Mouse (Mus musculus): ENCODE results near the gene Pus7l. TPM values are rescaled to one million over a fixed set of nuclear protein-coding genes. Genes with fewer than 3 reads are reported as not detected.

Gene Pus7l
- polyA plus RNA-seq, 1 experiment from 2014 or later = 8.7 TPM

GRCm38 (mm10) chr15:94535521-94535920 lies 7.8 kb downstream of the Pus7l start:
- Histone ChIP-seq H3K4me1 (no peaks in the 10 kb centered on the region), H3K9ac (no peak overlapping the region), H3K27me3 (no peaks in the 10 kb centered on the region), H3K4me2 (replicated peaks) (no peak overlapping the region), H3K9me3 (no peaks in the 10 kb centered on the region), H3K36me3 (peaks cover 14% of the 10 kb centered on the region), H3K27ac (no peak overlapping the region), H3K4me3 (no peak overlapping the region)
- WGBS = 90% methylated on average over 7 of the region's 7 CpGs
- no peak for ATAC-seq (ENCODE audit: low FRiP score, low read depth)

- Histone ChIP-seq H3K9me3 (no peaks in the 10 kb centered on the region), H3K4me3 (no peak overlapping the region), H3K4me2 (replicated peaks) (no peak overlapping the region), H3K27me3 (no peaks in the 10 kb centered on the region), H3K4me1 (no peaks in the 10 kb centered on the region), H3K36me3 (peaks cover 19% of the 10 kb centered on the region), H3K27ac (no peak overlapping the region), H3K9ac (no peak overlapping the region)
- 86% methylated on average over 6 of the region's 6 CpGs for WGBS
- ATAC-seq (ENCODE audit: low FRiP score, low read depth) = no peak
These were observed 10.4 kb downstream of the Pus7l start for GRCm38 (mm10) chr15:94532956-94533355.

- no peak overlapping the region for H3K4me2 ChIP-seq (replicated peaks)
- WGBS = 90% methylated on average over 5 of the region's 5 CpGs
These were observed 11.0 kb downstream of the Pus7l start for GRCm38 (mm10) chr15:94532306-94532705.

DNA sequence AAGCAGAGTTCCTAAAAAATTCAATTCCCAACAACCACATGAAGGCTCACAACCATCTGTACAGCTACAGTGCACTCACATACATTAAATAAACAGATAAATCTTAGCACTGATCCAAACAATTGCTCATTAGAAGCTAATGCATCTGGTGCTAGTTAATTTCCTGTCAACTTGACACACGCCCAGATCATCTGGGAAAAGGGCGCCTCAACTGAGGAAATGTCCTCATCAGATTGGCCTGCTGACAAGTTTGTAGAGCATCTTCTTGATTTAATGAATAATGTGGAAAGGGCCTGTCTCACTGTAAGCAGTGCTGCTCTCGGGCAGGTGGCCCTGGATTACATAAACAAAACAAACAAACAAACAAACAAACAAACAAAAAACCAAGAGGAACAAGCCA lies 12.8 kb downstream of the Pus7l start:
- no peak overlapping the region for H3K4me3 ChIP-seq
- no peaks in the 10 kb centered on the region for H3K27me3 ChIP-seq
- H3K4me2 ChIP-seq (replicated peaks) = no peak overlapping the region
- H3K9ac ChIP-seq = no peak overlapping the region
- no peak for ATAC-seq (ENCODE audit: low FRiP score, low read depth)
- peaks cover 29% of the 10 kb centered on the region for H3K36me3 ChIP-seq
- H3K9me3 ChIP-seq = no peaks in the 10 kb centered on the region
- 85% methylated on average over 3 of the region's 3 CpGs for WGBS
- no peaks in the 10 kb centered on the region for H3K4me1 ChIP-seq
- H3K27ac ChIP-seq = no peak overlapping the region

More at GRCm38 (mm10) chr15:94532306-94532705, 11.0 kb downstream of the Pus7l start:
- H3K9ac ChIP-seq = no peak overlapping the region
- no peak for ATAC-seq (ENCODE audit: low FRiP score, low read depth)
- H3K27ac ChIP-seq = no peak overlapping the region
- no peak overlapping the region for H3K4me3 ChIP-seq
- peaks cover 25% of the 10 kb centered on the region for H3K36me3 ChIP-seq
- no peaks in the 10 kb centered on the region for H3K9me3 ChIP-seq
- H3K27me3 ChIP-seq = no peaks in the 10 kb centered on the region
- H3K4me1 ChIP-seq = no peaks in the 10 kb centered on the region

- Histone ChIP-seq H3K4me1 (no peaks in the 10 kb centered on the region), H3K9me3 (no peaks in the 10 kb centered on the region), H3K4me3 (no peak overlapping the region), H3K9ac (no peak overlapping the region), H3K36me3 (peaks cover 22% of the 10 kb centered on the region), H3K27ac (no peak overlapping the region), H3K4me2 (replicated peaks) (no peak overlapping the region), H3K27me3 (no peaks in the 10 kb centered on the region)
- 88% methylated on average over 12 of the region's 12 CpGs for WGBS
- ATAC-seq (ENCODE audit: low FRiP score, low read depth) = no peak
These were observed 18.4 kb downstream of the Pus7l start for GRCm38 (mm10) chr15:94524956-94525355.

GRCm38 (mm10) chr15:94523251-94523650 lies 20.1 kb downstream of the Pus7l start:
- WGBS = 86% methylated on average over 28 of the region's 28 CpGs

DNA sequence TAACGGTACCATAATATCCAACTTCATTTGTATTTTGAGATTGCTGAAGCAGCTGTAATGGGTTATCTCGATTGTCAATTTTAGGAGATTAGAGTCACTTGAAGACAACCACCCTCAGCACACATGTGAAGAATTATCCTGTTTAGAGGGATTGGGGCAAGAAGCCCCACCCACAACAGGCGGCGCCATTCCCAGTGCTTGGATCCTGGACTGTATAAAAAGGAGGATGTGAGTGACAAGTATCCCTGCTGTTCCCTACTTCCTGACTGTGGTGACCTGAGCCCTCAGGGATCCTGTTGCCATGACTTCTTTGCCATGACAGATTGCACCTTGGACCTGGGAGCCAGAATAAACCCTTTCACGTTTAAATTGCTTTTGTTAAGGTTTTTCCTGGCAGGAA lies 22.4 kb downstream of the Pus7l start:
- H3K36me3 ChIP-seq = peaks cover 8% of the 10 kb centered on the region
- H3K4me1 ChIP-seq = peaks cover 2% of the 10 kb centered on the region; the same call in 1 of the 2 replicates
- H3K27ac ChIP-seq = no peak overlapping the region
- no peak overlapping the region for H3K9ac ChIP-seq
- no peaks in the 10 kb centered on the region for H3K27me3 ChIP-seq
- H3K9me3 ChIP-seq = no peaks in the 10 kb centered on the region
- ATAC-seq (ENCODE audit: low FRiP score, low read depth) = no peak
- H3K4me3 ChIP-seq = no peak overlapping the region
- H3K4me2 ChIP-seq (replicated peaks) = no peak overlapping the region
- WGBS = 81% methylated on average over 5 of the region's 5 CpGs

More at GRCm38 (mm10) chr15:94523251-94523650, 20.1 kb downstream of the Pus7l start:
- H3K4me1 ChIP-seq = no peaks in the 10 kb centered on the region
- H3K27ac ChIP-seq = no peak overlapping the region
- H3K4me3 ChIP-seq = no peak overlapping the region
- H3K4me2 ChIP-seq (replicated peaks) = no peak overlapping the region
- ATAC-seq (ENCODE audit: low FRiP score, low read depth) = no peak
- no peak overlapping the region for H3K9ac ChIP-seq
- peaks cover 17% of the 10 kb centered on the region for H3K36me3 ChIP-seq
- no peaks in the 10 kb centered on the region for H3K27me3 ChIP-seq
- no peaks in the 10 kb centered on the region for H3K9me3 ChIP-seq

- Histone ChIP-seq H3K4me2 (replicated peaks) (no peak overlapping the region), H3K4me3 (no peak overlapping the region), H3K4me1 (peaks cover 2% of the 10 kb centered on the region; the same call in 1 of the 2 replicates), H3K9me3 (no peaks in the 10 kb centered on the region), H3K36me3 (peaks cover 6% of the 10 kb centered on the region), H3K27me3 (no peaks in the 10 kb centered on the region), H3K27ac (no peak overlapping the region), H3K9ac (no peak overlapping the region)
- ATAC-seq (ENCODE audit: low FRiP score, low read depth) = no peak; the same call in 1 of the 2 replicates
- whole genome bisulfite sequencing = 40% methylated on average over 9 of the region's 9 CpGs
These were observed 23.0 kb downstream of the Pus7l start for GRCm38 (mm10) chr15:94520205-94520900.

DNA sequence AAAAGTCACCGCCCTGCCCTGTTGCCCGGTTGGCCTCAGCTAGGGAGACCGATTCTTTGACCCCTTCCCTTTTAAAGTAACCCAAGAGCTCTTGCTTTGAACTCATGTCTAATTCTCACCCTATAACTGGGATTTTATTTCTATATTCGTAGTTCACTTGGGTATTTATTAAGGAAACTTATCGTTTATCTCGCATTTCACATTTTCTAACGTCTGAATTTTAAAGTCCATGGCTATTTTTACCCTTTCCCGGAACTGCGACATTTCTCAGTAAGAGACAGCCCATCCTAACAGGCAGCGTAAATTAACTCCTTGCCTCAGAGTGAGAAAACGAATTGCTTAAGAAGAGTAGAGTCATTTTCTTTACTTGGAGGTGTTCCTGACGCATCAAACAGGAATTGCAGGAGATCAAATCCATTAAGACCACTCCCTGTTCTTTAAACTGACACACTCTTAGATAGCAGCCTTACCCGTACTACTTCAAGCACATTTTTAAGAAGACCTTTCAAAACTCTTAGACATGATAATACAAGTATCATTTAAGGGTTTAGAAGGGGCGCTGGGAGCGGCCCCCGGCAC lies 25.3 kb downstream of the Pus7l start:
- H3K4me1 ChIP-seq = peaks cover 2% of the 10 kb centered on the region; the same call in 1 of the 2 replicates
- no peak overlapping the region for H3K4me2 ChIP-seq (replicated peaks)
- H3K9me3 ChIP-seq = no peaks in the 10 kb centered on the region
- H3K27ac ChIP-seq = no peak overlapping the region
- H3K27me3 ChIP-seq = no peaks in the 10 kb centered on the region
- no peak for ATAC-seq (ENCODE audit: low FRiP score, low read depth)
- H3K9ac ChIP-seq = no peak overlapping the region
- no peak overlapping the region for H3K4me3 ChIP-seq
- peaks cover 2% of the 10 kb centered on the region for H3K36me3 ChIP-seq
- WGBS = 77% methylated on average over 16 of the region's 16 CpGs

DNA sequence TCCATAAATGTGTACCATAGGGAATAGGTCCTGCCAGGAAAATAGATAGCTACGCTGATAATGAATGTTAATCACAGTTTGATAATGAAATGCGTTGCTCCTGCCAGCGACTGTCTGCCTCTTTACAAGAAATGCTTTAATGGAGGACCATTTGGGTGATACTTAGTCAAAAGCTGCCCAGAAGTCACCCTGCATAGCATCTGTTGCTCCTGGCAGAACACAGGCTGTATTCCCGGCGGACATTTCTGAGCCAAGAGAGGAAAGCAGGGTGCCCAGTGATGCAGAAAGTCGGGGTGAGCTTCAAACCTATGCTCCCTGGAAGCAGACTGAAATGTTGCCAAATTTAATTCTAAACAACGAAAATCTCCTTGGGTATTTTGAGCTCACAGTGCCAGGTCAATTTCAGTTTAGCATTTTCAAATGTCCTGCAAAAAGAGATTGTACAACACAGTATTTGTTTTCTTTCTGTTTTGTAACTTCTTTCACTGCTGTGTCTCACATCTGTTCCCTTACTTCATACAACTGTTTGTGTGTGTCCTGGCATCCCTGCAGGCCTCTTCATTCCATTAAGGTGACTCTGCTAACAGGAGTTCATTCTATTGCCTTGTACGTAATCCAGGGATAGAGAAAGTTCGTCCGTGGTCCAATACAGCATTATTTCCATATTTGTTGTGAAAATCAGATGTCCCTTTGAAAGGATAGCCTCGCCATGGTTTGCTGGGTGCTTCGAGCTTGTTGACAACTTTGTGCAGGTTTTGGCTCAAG lies 39.7 kb downstream of the Pus7l start:
- Histone ChIP-seq H3K4me1 (no peaks in the 10 kb centered on the region), H3K36me3 (no peaks in the 10 kb centered on the region), H3K27ac (no peak overlapping the region), H3K4me2 (replicated peaks) (no peak overlapping the region), H3K27me3 (no peaks in the 10 kb centered on the region), H3K9ac (no peak overlapping the region), H3K9me3 (peaks cover 4% of the 10 kb centered on the region; the same call in 1 of the 2 replicates), H3K4me3 (no peak overlapping the region)
- no peak for ATAC-seq (ENCODE audit: low FRiP score, low read depth)
- 86% methylated on average over 12 of the region's 12 CpGs for WGBS

DNA sequence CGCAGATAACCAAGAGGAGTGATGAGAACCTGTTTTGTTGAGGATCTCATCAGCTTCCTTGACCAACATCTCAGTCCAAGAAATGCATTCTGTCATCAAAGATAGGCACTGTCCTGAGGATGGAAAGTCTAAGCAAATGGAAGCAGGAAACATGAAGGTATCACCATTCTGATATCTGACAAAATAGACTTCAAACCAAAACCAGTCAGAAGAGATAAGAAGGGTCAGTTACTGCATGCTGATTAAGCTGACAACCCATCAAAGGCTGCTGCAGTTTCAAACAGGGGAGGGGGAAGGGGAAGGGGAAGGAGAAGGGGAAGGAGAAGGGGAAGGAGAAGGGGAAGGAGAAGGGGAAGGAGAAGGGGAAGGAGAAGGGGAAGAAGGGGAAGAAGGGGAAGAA lies 44.1 kb downstream of the Pus7l start:
- Histone ChIP-seq H3K27me3 (no peaks in the 10 kb centered on the region), H3K9me3 (no peaks in the 10 kb centered on the region; the same call in 1 of the 2 replicates), H3K4me2 (replicated peaks) (no peak overlapping the region), H3K9ac (no peak overlapping the region), H3K4me1 (no peaks in the 10 kb centered on the region), H3K27ac (no peak overlapping the region), H3K4me3 (no peak overlapping the region), H3K36me3 (no peaks in the 10 kb centered on the region)
- whole genome bisulfite sequencing = 66% methylated on average over 1 of the region's 1 CpGs
- ATAC-seq (ENCODE audit: low FRiP score, low read depth) = no peak

GRCm38 (mm10) chr15:94495936-94496335 lies 47.4 kb downstream of the Pus7l start:
- Histone ChIP-seq H3K27me3 (no peaks in the 10 kb centered on the region), H3K27ac (no peak overlapping the region), H3K9ac (no peak overlapping the region), H3K4me3 (no peak overlapping the region), H3K36me3 (no peaks in the 10 kb centered on the region), H3K9me3 (no peaks in the 10 kb centered on the region; the same call in 1 of the 2 replicates), H3K4me1 (no peaks in the 10 kb centered on the region), H3K4me2 (replicated peaks) (no peak overlapping the region)
- ATAC-seq (ENCODE audit: low FRiP score, low read depth) = no peak
- 54% methylated on average over 10 of the region's 10 CpGs for WGBS
